Mouse (Mus musculus): ENCODE measurements around the gene Zc2hc1c. TPM values are rescaled to one million over a fixed set of nuclear protein-coding genes. Genes with fewer than 3 reads are reported as not detected.

Gene Zc2hc1c
- polyA plus RNA-seq, 1 experiment from 2014 or later, result 2.4 TPM

- Histone ChIP-seq H3K27me3 (no peaks in the 10 kb centered on the region), H3K9me3 (replicated peaks) (no peaks in the 10 kb centered on the region), H3K4me2 (replicated peaks) (no peak overlapping the region), H3K4me1 (peaks cover 27% of the 10 kb centered on the region), H3K36me3 (peaks cover 39% of the 10 kb centered on the region), H3K4me3 (replicated peaks) (no peak overlapping the region), H3K9ac (no peak overlapping the region), H3K27ac (replicated peaks) (peak overlapping the region; percentile 34; the same call in 1 of the 2 replicates)
- no peak for ATAC-seq (ENCODE audit: insufficient number of reproducible peaks, low FRiP score, low TSS enrichment, low read depth)
- 68% methylated on average over 11 of the region's 11 CpGs for WGBS
These were observed 9.9 kb downstream of the Zc2hc1c start for GRCm38 (mm10) chr12:85298127-85298834.

- Histone ChIP-seq H3K4me2 (replicated peaks) (no peak overlapping the region), H3K4me3 (replicated peaks) (no peak overlapping the region), H3K27ac (replicated peaks) (no peak overlapping the region; the same call in 1 of the 2 replicates), H3K27me3 (no peaks in the 10 kb centered on the region), H3K4me1 (peaks cover 27% of the 10 kb centered on the region), H3K36me3 (peaks cover 43% of the 10 kb centered on the region), H3K9ac (no peak overlapping the region), H3K9me3 (replicated peaks) (no peaks in the 10 kb centered on the region)
- ATAC-seq (ENCODE audit: insufficient number of reproducible peaks, low FRiP score, low TSS enrichment, low read depth), result no peak
- 75% methylated on average over 1 of the region's 1 CpGs for WGBS
These were observed 10.4 kb downstream of the Zc2hc1c start for GRCm38 (mm10) chr12:85298835-85299180.

- Histone ChIP-seq H3K4me2 (replicated peaks) (no peak overlapping the region), H3K9me3 (replicated peaks) (no peaks in the 10 kb centered on the region), H3K27ac (replicated peaks) (no peak overlapping the region), H3K4me3 (replicated peaks) (no peak overlapping the region), H3K4me1 (peaks cover 12% of the 10 kb centered on the region), H3K27me3 (no peaks in the 10 kb centered on the region), H3K36me3 (peaks cover 82% of the 10 kb centered on the region), H3K9ac (no peak overlapping the region)
- ATAC-seq (ENCODE audit: insufficient number of reproducible peaks, low FRiP score, low TSS enrichment, low read depth), result no peak
- WGBS, result 68% methylated on average over 2 of the region's 2 CpGs
These were observed 14.9 kb downstream of the Zc2hc1c start for GRCm38 (mm10) chr12:85303256-85303655.

- H3K4me1 ChIP-seq, result peaks cover 6% of the 10 kb centered on the region
- 55% methylated on average over 4 of the region's 4 CpGs for WGBS
- H3K9ac ChIP-seq, result no peak overlapping the region
- no peaks in the 10 kb centered on the region for H3K9me3 ChIP-seq (replicated peaks)
- no peak overlapping the region for H3K4me3 ChIP-seq (replicated peaks)
- no peak overlapping the region for H3K27ac ChIP-seq (replicated peaks)
- no peaks in the 10 kb centered on the region for H3K27me3 ChIP-seq
- H3K4me2 ChIP-seq (replicated peaks), result no peak overlapping the region
- no peak for ATAC-seq (ENCODE audit: insufficient number of reproducible peaks, low FRiP score, low TSS enrichment, low read depth)
- H3K36me3 ChIP-seq, result peaks cover 91% of the 10 kb centered on the region
These were observed 16.3 kb downstream of the Zc2hc1c start for GRCm38 (mm10) chr12:85304725-85305124.

- Histone ChIP-seq H3K36me3 (peaks cover 91% of the 10 kb centered on the region), H3K9ac (no peak overlapping the region), H3K27ac (replicated peaks) (peak overlapping the region; percentile 48; the same call in 1 of the 2 replicates), H3K27me3 (no peaks in the 10 kb centered on the region), H3K4me1 (peaks cover 6% of the 10 kb centered on the region), H3K4me2 (replicated peaks) (no peak overlapping the region), H3K9me3 (replicated peaks) (no peaks in the 10 kb centered on the region), H3K4me3 (replicated peaks) (no peak overlapping the region)
- WGBS, result 47% methylated on average over 16 of the region's 16 CpGs
- 0 out of 2 replicates have a peak, but pooled peaks have one; percentile 24 for ATAC-seq (ENCODE audit: insufficient number of reproducible peaks, low FRiP score, low TSS enrichment, low read depth)
These were observed 17.0 kb downstream of the Zc2hc1c start for GRCm38 (mm10) chr12:85305247-85305892.

- Histone ChIP-seq H3K27me3 (no peaks in the 10 kb centered on the region), H3K4me1 (peaks cover 6% of the 10 kb centered on the region), H3K9me3 (replicated peaks) (no peaks in the 10 kb centered on the region), H3K4me2 (replicated peaks) (no peak overlapping the region), H3K4me3 (replicated peaks) (no peak overlapping the region), H3K27ac (replicated peaks) (no peak overlapping the region), H3K36me3 (peaks cover 92% of the 10 kb centered on the region), H3K9ac (no peak overlapping the region)
- no peak for ATAC-seq (ENCODE audit: insufficient number of reproducible peaks, low FRiP score, low TSS enrichment, low read depth)
- 79% methylated on average over 3 of the region's 3 CpGs for WGBS
These were observed 20.3 kb downstream of the Zc2hc1c start for GRCm38 (mm10) chr12:85308651-85309050.

GRCm38 (mm10) chr12:85330153-85330552 lies 41.8 kb downstream of the Zc2hc1c start:
- H3K9ac ChIP-seq, result no peak overlapping the region
- H3K36me3 ChIP-seq, result peaks cover 79% of the 10 kb centered on the region
- no peak for ATAC-seq (ENCODE audit: insufficient number of reproducible peaks, low FRiP score, low TSS enrichment, low read depth)
- H3K4me3 ChIP-seq (replicated peaks), result no peak overlapping the region
- no peaks in the 10 kb centered on the region for H3K4me1 ChIP-seq
- no peaks in the 10 kb centered on the region for H3K9me3 ChIP-seq (replicated peaks)
- WGBS, result 88% methylated on average over 7 of the region's 7 CpGs
- no peaks in the 10 kb centered on the region for H3K27me3 ChIP-seq
- no peak overlapping the region for H3K4me2 ChIP-seq (replicated peaks)
- H3K27ac ChIP-seq (replicated peaks), result no peak overlapping the region

GRCm38 (mm10) chr12:85337567-85338311 lies 49.3 kb downstream of the Zc2hc1c start:
- H3K27ac ChIP-seq (replicated peaks), result no peak overlapping the region
- peak overlapping the region; percentile 89 for H3K4me3 ChIP-seq (replicated peaks)
- H3K4me2 ChIP-seq (replicated peaks), result peak overlapping the region; percentile 60
- H3K9me3 ChIP-seq (replicated peaks), result no peaks in the 10 kb centered on the region
- H3K27me3 ChIP-seq, result no peaks in the 10 kb centered on the region
- no peak overlapping the region for H3K9ac ChIP-seq
- no peak for ATAC-seq (ENCODE audit: insufficient number of reproducible peaks, low FRiP score, low TSS enrichment, low read depth)
- H3K36me3 ChIP-seq, result peaks cover 38% of the 10 kb centered on the region
- H3K4me1 ChIP-seq, result peaks cover 14% of the 10 kb centered on the region
- WGBS, result 80% methylated on average over 6 of the region's 6 CpGs

GRCm38 (mm10) chr12:85338815-85339214 lies 50.4 kb downstream of the Zc2hc1c start:
- Histone ChIP-seq H3K4me2 (replicated peaks) (peak overlapping the region; percentile 60), H3K9ac (peak overlapping the region; percentile 98), H3K9me3 (replicated peaks) (no peaks in the 10 kb centered on the region), H3K27me3 (no peaks in the 10 kb centered on the region), H3K27ac (replicated peaks) (peak overlapping the region; percentile 85), H3K36me3 (peaks cover 34% of the 10 kb centered on the region), H3K4me3 (replicated peaks) (peak overlapping the region; percentile 89), H3K4me1 (peaks cover 14% of the 10 kb centered on the region)
- ATAC-seq (ENCODE audit: insufficient number of reproducible peaks, low FRiP score, low TSS enrichment, low read depth), result peak; percentile 72
- under 1% methylated on average over 40 of the region's 42 CpGs for WGBS

- Histone ChIP-seq H3K9ac (peak within 1 kb of the TSS; percentile 98), H3K36me3 (peaks cover 29% of the 10 kb centered on the region), H3K27ac (replicated peaks) (peak within 1 kb of the TSS; percentile 85), H3K27me3 (no peaks in the 10 kb centered on the region), H3K4me1 (peaks cover 14% of the 10 kb centered on the region), H3K9me3 (replicated peaks) (no peaks in the 10 kb centered on the region), H3K4me2 (replicated peaks) (peak within 1 kb of the TSS; percentile 60), H3K4me3 (replicated peaks) (peak within 1 kb of the TSS; percentile 89)
- WGBS, result under 1% methylated on average over 36 of the region's 36 CpGs
- peak; percentile 86 for ATAC-seq (ENCODE audit: insufficient number of reproducible peaks, low FRiP score, low TSS enrichment, low read depth)
These were observed 50.9 kb downstream of the Zc2hc1c start, which contains the start of gene Nek9 for GRCm38 (mm10) chr12:85339243-85339729. Gene Nek9, minus strand, starts transcription at chr12:85339362.

- Histone ChIP-seq H3K27me3 (no peaks in the 10 kb centered on the region), H3K36me3 (peaks cover 26% of the 10 kb centered on the region), H3K27ac (replicated peaks) (no peak overlapping the region; the same call in 1 of the 2 replicates), H3K9me3 (replicated peaks) (no peaks in the 10 kb centered on the region), H3K9ac (no peak overlapping the region), H3K4me2 (replicated peaks) (peak overlapping the region; percentile 60), H3K4me3 (replicated peaks) (peak overlapping the region; percentile 89), H3K4me1 (peaks cover 21% of the 10 kb centered on the region)
- ATAC-seq (ENCODE audit: insufficient number of reproducible peaks, low FRiP score, low TSS enrichment, low read depth), result no peak
- WGBS, result 39% methylated on average over 4 of the region's 4 CpGs
These were observed 51.6 kb downstream of the Zc2hc1c start for GRCm38 (mm10) chr12:85339947-85340346.
